Mouse (Mus musculus): ENCODE data around the gene D430041D05Rik. TPM values are rescaled to one million over a fixed set of nuclear protein-coding genes. Genes with fewer than 3 reads are reported as not detected.

Gene D430041D05Rik
- polyA plus RNA-seq, 1 experiment from 2014 or later: 1.1 TPM

- Histone ChIP-seq H3K4me1 (ENCODE audit: control insufficient read depth, insufficient read depth, low read length) (no peaks in the 10 kb centered on the region), H3K4me3 (ENCODE audit: low read depth, low read length) (no peak overlapping the region), H3K9me3 (replicated peaks; ENCODE audit: control insufficient read depth, low read length) (no peaks in the 10 kb centered on the region), H3K27ac (replicated peaks; ENCODE audit: low read depth, low read length) (no peak overlapping the region), H3K4me2 (ENCODE audit: low read depth, low read length) (no peak overlapping the region), H3K36me3 (replicated peaks; ENCODE audit: control insufficient read depth, insufficient read depth, low read depth, low read length) (no peaks in the 10 kb centered on the region), H3K27me3 (ENCODE audit: control insufficient read depth, insufficient read depth, low read length) (no peaks in the 10 kb centered on the region), H3K9ac (replicated peaks; ENCODE audit: low read length) (no peak overlapping the region)
- no peak for ATAC-seq (replicated peaks; ENCODE audit: insufficient number of reproducible peaks, low FRiP score, low TSS enrichment, low read depth)
- no peak for DNase-seq (ENCODE audit: low spot score)
- 80% methylated on average over 3 of the region's 3 CpGs for WGBS
These were observed 256.9 kb downstream of the D430041D05Rik start for GRCm38 (mm10) chr2:104153876-104154275.

GRCm38 (mm10) chr2:104153345-104153744 lies 257.5 kb downstream of the D430041D05Rik start:
- no peak overlapping the region for H3K4me3 ChIP-seq (ENCODE audit: low read depth, low read length)
- H3K9ac ChIP-seq (replicated peaks; ENCODE audit: low read length): no peak overlapping the region
- DNase-seq (ENCODE audit: low spot score) (no peak), ATAC-seq (replicated peaks; ENCODE audit: insufficient number of reproducible peaks, low FRiP score, low TSS enrichment, low read depth) (no peak)
- no peaks in the 10 kb centered on the region for H3K4me1 ChIP-seq (ENCODE audit: control insufficient read depth, insufficient read depth, low read length)
- H3K36me3 ChIP-seq (replicated peaks; ENCODE audit: control insufficient read depth, insufficient read depth, low read depth, low read length): no peaks in the 10 kb centered on the region
- no peak overlapping the region for H3K27ac ChIP-seq (replicated peaks; ENCODE audit: low read depth, low read length)
- no peak overlapping the region for H3K4me2 ChIP-seq (ENCODE audit: low read depth, low read length)
- no peaks in the 10 kb centered on the region for H3K9me3 ChIP-seq (replicated peaks; ENCODE audit: control insufficient read depth, low read length)
- WGBS: 87% methylated on average over 4 of the region's 4 CpGs
- H3K27me3 ChIP-seq (ENCODE audit: control insufficient read depth, insufficient read depth, low read length): no peaks in the 10 kb centered on the region

GRCm38 (mm10) chr2:104150608-104151397 lies 260.0 kb downstream of the D430041D05Rik start:
- Histone ChIP-seq H3K27ac (replicated peaks; ENCODE audit: low read depth, low read length) (no peak overlapping the region), H3K4me1 (ENCODE audit: control insufficient read depth, insufficient read depth, low read length) (no peaks in the 10 kb centered on the region), H3K9ac (replicated peaks; ENCODE audit: low read length) (no peak overlapping the region), H3K9me3 (replicated peaks; ENCODE audit: control insufficient read depth, low read length) (no peaks in the 10 kb centered on the region), H3K27me3 (ENCODE audit: control insufficient read depth, insufficient read depth, low read length) (no peaks in the 10 kb centered on the region), H3K4me3 (ENCODE audit: low read depth, low read length) (no peak overlapping the region), H3K36me3 (replicated peaks; ENCODE audit: control insufficient read depth, insufficient read depth, low read depth, low read length) (no peaks in the 10 kb centered on the region), H3K4me2 (ENCODE audit: low read depth, low read length) (no peak overlapping the region)
- DNase-seq (ENCODE audit: low spot score) (no peak), ATAC-seq (replicated peaks; ENCODE audit: insufficient number of reproducible peaks, low FRiP score, low TSS enrichment, low read depth) (no peak)
- 69% methylated on average over 6 of the region's 6 CpGs for WGBS

- no peak overlapping the region for H3K27ac ChIP-seq (replicated peaks; ENCODE audit: low read depth, low read length)
- ATAC-seq (replicated peaks; ENCODE audit: insufficient number of reproducible peaks, low FRiP score, low TSS enrichment, low read depth) (no peak), DNase-seq (ENCODE audit: low spot score) (no peak)
- H3K36me3 ChIP-seq (replicated peaks; ENCODE audit: control insufficient read depth, insufficient read depth, low read depth, low read length): no peaks in the 10 kb centered on the region
- H3K4me2 ChIP-seq (ENCODE audit: low read depth, low read length): no peak overlapping the region
- H3K4me1 ChIP-seq (ENCODE audit: control insufficient read depth, insufficient read depth, low read length): no peaks in the 10 kb centered on the region
- no peak overlapping the region for H3K9ac ChIP-seq (replicated peaks; ENCODE audit: low read length)
- H3K9me3 ChIP-seq (replicated peaks; ENCODE audit: control insufficient read depth, low read length): no peaks in the 10 kb centered on the region
- no peak overlapping the region for H3K4me3 ChIP-seq (ENCODE audit: low read depth, low read length)
- H3K27me3 ChIP-seq (ENCODE audit: control insufficient read depth, insufficient read depth, low read length): no peaks in the 10 kb centered on the region
- 80% methylated on average over 4 of the region's 4 CpGs for WGBS
These were observed 262.8 kb downstream of the D430041D05Rik start for GRCm38 (mm10) chr2:104147910-104148561.

- no peaks in the 10 kb centered on the region for H3K9me3 ChIP-seq (replicated peaks; ENCODE audit: control insufficient read depth, low read length)
- no peak overlapping the region for H3K27ac ChIP-seq (replicated peaks; ENCODE audit: low read depth, low read length)
- DNase-seq (ENCODE audit: low spot score) (no peak), ATAC-seq (replicated peaks; ENCODE audit: insufficient number of reproducible peaks, low FRiP score, low TSS enrichment, low read depth) (no peak)
- H3K9ac ChIP-seq (replicated peaks; ENCODE audit: low read length): no peak overlapping the region
- no peaks in the 10 kb centered on the region for H3K36me3 ChIP-seq (replicated peaks; ENCODE audit: control insufficient read depth, insufficient read depth, low read depth, low read length)
- H3K4me1 ChIP-seq (ENCODE audit: control insufficient read depth, insufficient read depth, low read length): no peaks in the 10 kb centered on the region
- no peaks in the 10 kb centered on the region for H3K27me3 ChIP-seq (ENCODE audit: control insufficient read depth, insufficient read depth, low read length)
- no peak overlapping the region for H3K4me3 ChIP-seq (ENCODE audit: low read depth, low read length)
- H3K4me2 ChIP-seq (ENCODE audit: low read depth, low read length): no peak overlapping the region
- WGBS: 60% methylated on average over 1 of the region's 1 CpGs
These were observed 264.8 kb downstream of the D430041D05Rik start for GRCm38 (mm10) chr2:104145983-104146382.

- Histone ChIP-seq H3K36me3 (replicated peaks; ENCODE audit: control insufficient read depth, insufficient read depth, low read depth, low read length) (no peaks in the 10 kb centered on the region), H3K4me1 (ENCODE audit: control insufficient read depth, insufficient read depth, low read length) (no peaks in the 10 kb centered on the region), H3K27me3 (ENCODE audit: control insufficient read depth, insufficient read depth, low read length) (no peaks in the 10 kb centered on the region), H3K9me3 (replicated peaks; ENCODE audit: control insufficient read depth, low read length) (no peaks in the 10 kb centered on the region), H3K27ac (replicated peaks; ENCODE audit: low read depth, low read length) (no peak overlapping the region), H3K4me3 (ENCODE audit: low read depth, low read length) (no peak overlapping the region), H3K9ac (replicated peaks; ENCODE audit: low read length) (no peak overlapping the region), H3K4me2 (ENCODE audit: low read depth, low read length) (no peak overlapping the region)
- ATAC-seq (replicated peaks; ENCODE audit: insufficient number of reproducible peaks, low FRiP score, low TSS enrichment, low read depth): no peak
- no peak for DNase-seq (ENCODE audit: low spot score)
- 91% methylated on average over 12 of the region's 12 CpGs for WGBS
These were observed 266.8 kb downstream of the D430041D05Rik start for GRCm38 (mm10) chr2:104144004-104144403.

- DNase-seq (ENCODE audit: low spot score): no peak
- H3K4me3 ChIP-seq (ENCODE audit: low read depth, low read length): no peak overlapping the region
- H3K4me1 ChIP-seq (ENCODE audit: control insufficient read depth, insufficient read depth, low read length): no peaks in the 10 kb centered on the region
- no peaks in the 10 kb centered on the region for H3K36me3 ChIP-seq (replicated peaks; ENCODE audit: control insufficient read depth, insufficient read depth, low read depth, low read length)
- ATAC-seq (replicated peaks; ENCODE audit: insufficient number of reproducible peaks, low FRiP score, low TSS enrichment, low read depth): no peak
- H3K9me3 ChIP-seq (replicated peaks; ENCODE audit: control insufficient read depth, low read length): no peaks in the 10 kb centered on the region
- no peak overlapping the region for H3K4me2 ChIP-seq (ENCODE audit: low read depth, low read length)
- no peaks in the 10 kb centered on the region for H3K27me3 ChIP-seq (ENCODE audit: control insufficient read depth, insufficient read depth, low read length)
- no peak overlapping the region for H3K27ac ChIP-seq (replicated peaks; ENCODE audit: low read depth, low read length)
- no peak overlapping the region for H3K9ac ChIP-seq (replicated peaks; ENCODE audit: low read length)
- WGBS: 90% methylated on average over 8 of the region's 8 CpGs
These were observed 268.7 kb downstream of the D430041D05Rik start for GRCm38 (mm10) chr2:104142140-104142539.

GRCm38 (mm10) chr2:104135920-104136319 lies 274.9 kb downstream of the D430041D05Rik start:
- H3K9me3 ChIP-seq (replicated peaks; ENCODE audit: control insufficient read depth, low read length): no peaks in the 10 kb centered on the region
- no peak; the same call in 1 of the 2 replicates for ATAC-seq (replicated peaks; ENCODE audit: insufficient number of reproducible peaks, low FRiP score, low TSS enrichment, low read depth)
- 47% methylated on average over 2 of the region's 2 CpGs for WGBS
- no peaks in the 10 kb centered on the region for H3K4me1 ChIP-seq (ENCODE audit: control insufficient read depth, insufficient read depth, low read length)
- H3K9ac ChIP-seq (replicated peaks; ENCODE audit: low read length): no peak overlapping the region
- H3K4me2 ChIP-seq (ENCODE audit: low read depth, low read length): no peak overlapping the region
- no peaks in the 10 kb centered on the region for H3K27me3 ChIP-seq (ENCODE audit: control insufficient read depth, insufficient read depth, low read length)
- no peak overlapping the region for H3K27ac ChIP-seq (replicated peaks; ENCODE audit: low read depth, low read length)
- H3K4me3 ChIP-seq (ENCODE audit: low read depth, low read length): no peak overlapping the region
- no peaks in the 10 kb centered on the region for H3K36me3 ChIP-seq (replicated peaks; ENCODE audit: control insufficient read depth, insufficient read depth, low read depth, low read length)
- DNase-seq (ENCODE audit: low spot score): no peak
